Mouse (Mus musculus) heart, adult 9 months (tissue): Measurements from ENCODE around the gene Kcnd2.

Experiments used
- DNase-seq, 2 experiments: peaks; one replicate each; pipeline ENCODE4 v3.0.0; 2022; ENCODE audit warnings: low spot score in 2 of 2

Kcnd2 gene

DNA sequence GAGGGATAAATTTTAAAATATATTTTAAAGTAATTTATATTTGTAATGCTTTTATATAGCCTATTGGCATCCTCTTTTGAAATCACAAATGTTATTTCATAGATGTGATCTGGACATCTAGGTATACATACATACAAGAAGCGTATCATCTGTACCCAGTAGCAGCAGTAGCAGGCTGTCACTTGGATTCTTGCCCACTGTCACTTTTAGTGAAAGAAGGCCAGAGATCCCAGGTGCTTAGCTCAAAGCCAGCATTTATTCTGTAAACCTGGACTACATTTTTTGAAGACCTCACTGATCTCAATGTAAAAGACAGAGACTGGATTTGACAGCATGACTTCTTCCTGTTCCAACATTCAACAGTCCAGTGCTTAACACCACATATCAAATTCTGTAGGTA, 471.1 kb downstream of the Kcnd2 start:
- DNase-seq, result no peak

DNA sequence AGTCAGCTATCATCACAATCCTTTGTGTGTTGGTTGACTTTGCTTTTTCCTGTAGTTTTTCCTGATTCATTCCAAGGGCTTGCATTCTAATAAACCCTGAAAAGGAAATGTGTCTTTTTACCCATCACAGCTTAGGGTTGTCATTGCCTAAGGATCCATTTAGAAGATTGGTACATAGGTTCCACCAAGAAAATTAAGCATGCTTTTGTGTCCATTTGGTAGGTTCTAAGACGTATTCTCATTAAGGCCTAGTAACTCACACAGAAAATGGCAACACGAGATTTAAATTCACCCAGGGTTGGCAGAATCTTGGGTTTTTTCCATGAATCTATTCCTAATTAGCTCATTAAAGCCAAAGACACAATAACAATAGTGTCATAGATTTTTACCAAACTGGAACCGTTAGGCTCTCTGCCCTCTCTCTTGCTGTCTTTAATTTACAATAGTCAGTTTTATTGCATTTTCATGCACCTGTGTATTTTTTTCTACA, 477.6 kb downstream of the Kcnd2 start:
- no peak for DNase-seq

DNA sequence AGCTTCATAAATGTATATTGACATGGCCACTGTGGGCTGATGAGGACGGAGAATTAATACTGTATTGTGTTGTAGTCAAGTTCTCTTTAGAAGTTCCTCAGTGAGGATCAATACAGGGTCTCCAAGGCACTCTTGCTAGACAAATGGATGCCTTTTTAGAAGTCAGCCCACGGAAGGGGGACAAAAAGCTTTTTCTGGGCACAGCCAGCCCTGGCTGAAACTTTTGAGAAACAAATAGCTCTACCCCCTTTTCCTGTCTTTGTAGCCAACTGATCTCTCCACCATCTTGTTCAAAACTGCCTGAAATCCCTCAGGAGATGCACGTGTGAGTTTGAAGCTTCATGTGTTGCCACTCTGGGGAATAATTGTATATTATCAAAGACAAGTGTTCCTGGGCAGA, 482.3 kb downstream of the Kcnd2 start:
- DNase-seq, result no peak

DNA sequence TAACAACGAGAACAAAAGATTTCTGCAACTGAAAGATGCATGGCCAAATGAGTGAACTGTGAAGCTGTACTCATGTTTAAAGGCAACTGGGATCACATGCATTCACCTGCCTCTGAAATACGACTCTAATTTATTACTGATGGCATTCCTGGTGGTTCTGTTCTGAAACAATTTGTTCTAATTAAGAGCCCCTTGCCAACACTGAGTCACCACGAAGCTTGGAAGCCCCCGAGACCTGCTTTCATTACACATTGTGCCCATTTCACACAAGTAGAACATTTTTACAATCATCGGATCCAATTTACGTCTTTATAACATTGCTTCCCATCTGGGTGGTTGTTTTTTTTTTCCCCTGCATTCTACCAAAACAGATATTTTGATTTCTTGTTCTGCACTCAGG, 485.8 kb downstream of the Kcnd2 start:
- DNase-seq, result no peak

DNA sequence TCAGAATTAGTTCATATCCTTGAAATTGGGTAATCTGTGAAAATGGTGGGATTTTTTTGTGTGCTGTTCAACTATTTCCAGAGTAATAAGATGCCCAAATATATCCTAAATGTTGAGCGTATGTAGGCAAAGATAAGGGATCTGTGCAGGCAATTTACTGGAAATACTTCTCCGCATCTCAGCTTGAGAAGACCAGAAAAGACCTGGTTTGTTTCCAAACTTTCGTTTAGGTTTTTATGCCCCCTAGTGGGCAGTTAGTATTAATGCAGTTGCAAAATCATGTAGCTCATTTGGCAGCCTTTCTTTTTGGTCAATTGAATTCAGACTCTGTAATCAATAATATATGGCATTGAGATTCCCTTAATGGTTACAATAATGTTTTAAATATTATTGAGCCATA, 493.9 kb downstream of the Kcnd2 start:
- peak in 1 of 2 experiments; percentile 1 for DNase-seq

DNA sequence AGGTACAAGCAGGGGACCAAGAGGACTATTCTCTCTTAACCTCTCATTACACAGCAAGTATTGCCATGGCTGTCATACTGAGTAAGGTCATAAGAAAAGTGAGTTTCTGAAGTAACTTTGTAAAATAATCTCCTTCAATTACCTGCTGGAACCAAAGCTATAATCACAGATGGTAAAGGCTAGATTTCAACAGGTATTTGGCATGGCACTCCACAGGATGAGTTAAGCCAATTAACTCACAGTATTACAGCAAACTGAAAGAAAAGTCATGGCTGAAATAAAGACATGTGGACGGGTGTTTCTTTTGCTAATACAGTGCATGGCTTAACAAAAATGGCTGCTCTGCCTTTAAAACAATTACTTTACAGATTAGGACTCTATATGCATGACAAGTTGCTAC, 503.8 kb downstream of the Kcnd2 start:
- DNase-seq, result no peak

DNA sequence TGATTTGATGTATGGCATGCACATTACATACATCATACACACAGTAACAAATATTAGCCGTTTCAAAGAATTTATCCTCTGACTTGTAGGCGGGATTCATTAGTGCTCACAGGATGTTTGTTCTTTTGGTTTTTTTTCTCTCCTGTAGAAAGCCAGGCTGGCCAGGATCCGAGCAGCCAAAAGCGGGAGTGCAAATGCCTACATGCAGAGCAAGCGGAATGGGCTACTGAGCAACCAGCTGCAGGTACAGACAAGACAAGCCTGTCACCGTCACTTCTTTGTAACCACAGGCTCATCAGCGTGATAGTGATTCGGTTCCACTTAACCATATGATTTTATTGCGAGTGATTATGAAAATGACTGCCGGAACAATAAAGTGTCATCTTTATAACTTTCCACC, 506.9 kb downstream of the Kcnd2 start:
- no peak for DNase-seq

DNA sequence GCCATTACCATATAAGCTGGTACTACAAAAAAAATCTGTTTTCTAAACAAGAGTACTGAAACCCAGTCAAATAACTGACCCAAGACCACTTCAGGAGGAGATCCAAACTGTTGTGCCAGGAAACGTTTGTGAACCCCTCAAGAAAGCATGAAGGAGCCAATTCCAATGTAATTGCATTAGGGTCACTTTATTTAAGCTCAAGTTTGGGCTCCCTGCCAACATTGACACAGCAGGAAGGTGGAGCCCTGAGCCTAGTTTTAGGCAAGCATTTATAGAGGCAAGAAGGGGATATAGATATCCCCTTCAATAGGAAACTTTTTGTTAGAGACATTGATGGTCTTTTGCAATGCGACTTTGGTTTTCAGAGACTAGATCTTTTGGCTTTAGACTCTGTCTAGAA, 525.3 kb downstream of the Kcnd2 start:
- no peak for DNase-seq

DNA sequence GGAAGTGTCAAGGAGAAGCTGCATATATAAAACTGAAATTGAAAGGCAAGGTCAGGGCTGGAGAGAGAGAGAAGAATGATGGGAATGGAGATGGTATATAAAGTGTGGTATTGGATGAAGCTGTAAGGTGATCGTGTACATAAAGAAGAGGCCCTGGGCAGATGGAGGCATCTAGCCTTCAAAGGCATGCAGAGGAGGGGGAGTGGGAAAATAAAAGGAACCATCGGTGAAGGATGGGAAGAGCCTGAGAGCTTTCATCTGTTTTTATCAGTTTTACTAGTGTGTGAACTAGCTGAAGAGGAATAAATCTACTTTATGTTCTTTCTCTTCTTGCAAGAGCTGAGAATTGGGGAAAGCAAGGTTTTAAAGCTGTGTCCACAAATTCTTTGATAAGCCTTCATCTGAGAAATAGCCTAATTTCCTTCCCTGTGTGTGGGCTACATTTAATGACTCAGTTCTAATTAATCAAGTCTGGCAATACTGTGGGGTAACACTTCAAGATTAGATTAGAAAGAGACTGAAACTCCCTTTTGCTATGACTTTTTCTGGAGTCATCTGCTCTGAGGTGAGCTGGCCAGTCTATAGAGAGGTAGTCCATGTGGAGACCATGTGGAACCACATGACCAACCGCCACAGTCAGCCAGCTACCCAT, 529.4 kb downstream of the Kcnd2 start:
- DNase-seq, result no peak

DNA sequence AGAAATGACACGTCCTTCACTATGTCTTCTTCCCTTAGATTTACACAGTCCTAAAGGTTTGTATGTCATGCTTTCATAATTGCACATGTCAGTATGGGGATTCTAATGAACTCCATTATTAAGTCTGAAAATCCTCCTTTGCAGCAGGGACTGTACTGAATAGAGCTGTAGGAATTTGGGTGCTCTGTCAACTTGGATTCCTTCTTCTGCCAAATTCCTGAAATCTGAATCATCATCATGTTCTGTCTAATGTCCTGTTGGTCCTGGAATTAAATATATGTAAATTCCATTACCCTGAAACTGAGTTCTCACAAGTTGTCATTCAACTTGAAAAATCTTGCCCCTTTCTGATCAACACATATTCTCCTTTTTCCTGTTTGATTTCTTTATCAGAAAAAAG, 532.2 kb downstream of the Kcnd2 start:
- no peak for DNase-seq

DNA sequence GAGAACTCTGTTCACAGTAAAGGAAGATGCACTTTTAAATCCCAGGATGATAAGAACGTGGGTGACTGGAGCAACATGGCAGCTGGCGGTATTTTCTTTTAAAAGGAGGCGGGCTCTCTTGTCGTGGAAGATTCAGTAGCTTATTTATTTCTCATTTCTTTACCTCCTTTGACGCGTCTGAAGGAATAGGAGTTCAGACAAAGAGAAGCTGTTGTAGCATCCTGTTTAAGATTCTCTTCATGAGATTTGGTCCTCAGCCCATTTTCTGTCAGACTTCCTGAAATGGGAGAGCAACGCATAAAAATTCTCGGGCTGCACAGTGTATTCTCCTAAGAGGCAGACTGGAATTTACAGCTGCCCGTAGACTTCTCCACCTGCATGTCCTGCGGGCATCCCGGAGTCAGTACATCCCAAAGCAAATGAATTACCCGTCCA, 552.5 kb downstream of the Kcnd2 start:
- DNase-seq, result no peak

DNA sequence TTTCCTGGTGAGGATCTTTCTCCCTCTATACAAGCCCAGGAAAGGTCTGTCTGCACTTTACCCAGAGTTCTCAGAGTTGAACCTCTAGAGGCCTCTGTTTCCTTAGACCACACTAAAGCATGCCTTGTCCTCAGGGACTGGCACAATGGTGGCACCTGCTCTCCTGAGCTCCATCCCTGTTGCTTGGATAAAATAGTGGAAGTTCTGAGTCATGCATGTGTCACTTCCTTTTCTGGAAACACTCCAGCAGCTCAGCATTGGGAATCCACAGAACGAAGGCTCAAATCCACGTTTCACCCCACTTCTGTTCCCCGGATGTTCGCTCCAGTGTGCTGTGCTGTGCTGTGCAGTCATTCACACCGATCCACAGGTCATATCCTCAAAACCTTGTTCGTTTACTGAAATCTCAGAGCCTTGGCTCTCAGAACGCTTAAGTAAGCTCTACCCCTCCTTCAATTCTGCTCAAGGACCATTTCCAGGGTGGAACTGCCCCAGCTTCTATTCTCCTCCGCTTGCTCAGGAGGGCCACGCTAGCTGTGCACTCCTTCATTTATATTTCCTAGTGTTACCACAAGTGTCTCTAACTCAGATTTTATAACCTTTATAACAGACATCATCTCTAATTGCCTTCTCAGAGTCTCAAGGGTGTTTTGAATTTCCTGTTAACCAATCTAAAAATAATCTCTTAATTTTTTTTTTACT, 553.6 kb downstream of the Kcnd2 start:
- DNase-seq, result peak; percentile 43 to 47

DNA sequence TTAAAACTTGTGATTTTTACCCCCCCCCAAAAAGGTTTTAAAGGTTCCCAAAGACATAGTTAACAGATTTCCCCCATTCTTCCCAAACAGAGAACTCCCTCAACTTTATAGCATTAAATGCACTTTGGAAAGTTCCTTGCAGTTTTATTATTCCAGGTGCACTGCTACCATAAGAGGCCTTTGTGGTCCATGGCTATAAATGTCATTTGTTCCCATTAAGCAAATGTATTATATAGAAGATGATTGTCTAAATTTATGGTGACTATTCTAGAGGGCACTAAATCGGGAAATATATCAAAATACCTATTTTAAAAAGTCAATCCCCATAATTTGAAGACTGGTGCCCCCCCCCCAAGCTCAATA, 554.1 kb downstream of the Kcnd2 start:
- no peak for DNase-seq

DNA sequence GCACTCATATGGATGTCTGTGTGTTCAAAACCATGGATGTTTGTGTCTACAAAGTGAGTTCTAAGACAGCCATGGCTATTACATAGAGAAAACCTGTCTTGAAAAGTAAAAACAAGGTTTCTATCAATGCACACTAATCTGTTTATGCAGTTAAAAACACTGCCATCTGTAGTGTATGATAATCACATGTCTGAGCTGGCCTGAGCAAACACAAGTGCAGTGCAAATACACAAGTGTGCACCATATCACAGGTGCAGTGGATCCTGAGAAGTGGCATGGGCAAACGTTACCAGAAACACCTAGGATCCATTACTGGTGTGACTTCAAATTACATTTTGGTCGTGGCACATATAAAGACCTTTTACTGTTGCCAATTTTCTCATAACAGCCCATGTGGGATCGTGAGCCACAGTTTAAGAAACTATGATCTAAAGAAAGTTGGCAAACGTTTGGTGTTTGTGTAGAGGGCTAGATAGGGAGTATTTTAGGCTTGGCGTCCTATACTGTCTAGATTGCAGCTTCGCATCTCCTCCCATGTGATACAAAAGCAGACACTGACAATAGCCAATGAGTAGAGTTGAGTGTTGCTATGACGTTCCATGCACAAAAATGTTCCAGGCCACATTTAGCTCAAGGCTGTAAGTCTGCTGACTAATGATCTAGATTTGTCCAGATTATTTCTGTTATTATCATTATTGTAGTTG, 559.1 kb downstream of the Kcnd2 start:
- DNase-seq, result no peak
